Mouse (Mus musculus) hindbrain, embryonic 15.5 days (tissue): ENCODE results near the gene Slc10a7. TPM values are rescaled to one million over a fixed set of nuclear protein-coding genes. Genes with fewer than 3 reads are reported as not detected.
A peak's percentile ranks its signal among the peaks of the same experiment; 100 is the strongest.

Experiments used
- ATAC-seq: fragments of 200-750 bp; cut with Nextera tagmentation; 2 replicates; pipeline ENCODE4 v1.8.0; 2017; ENCODE audit warnings: low read depth, moderate number of reproducible peaks, moderate TSS enrichment; ENCODE audit not compliant: low FRiP score
- H3K27ac ChIP-seq: fragments of 300-500 bp; sonication (generic); replicated peaks from 2 replicates; pipeline ENCODE4 v1.5.1; 2015; ENCODE audit warnings: mild to moderate bottlenecking, inconsistent platforms
- H3K27me3 ChIP-seq: fragments of 300-500 bp; sonication (generic); 2 replicates; pipeline ENCODE4 v1.6.1; 2015; ENCODE audit warnings: control low read depth, inconsistent platforms
- H3K36me3 ChIP-seq: fragments of 300-500 bp; sonication (generic); 2 replicates; pipeline ENCODE4 v1.6.1; 2015; ENCODE audit warnings: control low read depth, inconsistent platforms
- H3K4me1 ChIP-seq: fragments of 300-500 bp; sonication (generic); replicated peaks from 2 replicates; pipeline ENCODE4 v1.6.1; 2015; ENCODE audit warnings: control low read depth, inconsistent platforms
- H3K4me2 ChIP-seq: fragments of 300-500 bp; sonication (generic); 2 replicates; pipeline ENCODE4 v1.6.1; 2015; ENCODE audit warnings: moderate library complexity, mild to moderate bottlenecking, inconsistent platforms
- H3K4me3 ChIP-seq: fragments of 300-500 bp; sonication (generic); 2 replicates; pipeline ENCODE4 v1.5.1; 2015; ENCODE audit warnings: mild to moderate bottlenecking, inconsistent platforms
- H3K9ac ChIP-seq: fragments of 300-500 bp; sonication (generic); 2 replicates; pipeline ENCODE4 v1.6.1; 2015; ENCODE audit warnings: inconsistent platforms
- H3K9me3 ChIP-seq: fragments of 300-500 bp; sonication (generic); 2 replicates; pipeline ENCODE4 v1.6.1; 2016; ENCODE audit warnings: control low read depth, inconsistent platforms
- WGBS: fragments of 180-500 bp; shearing (Covaris S2); methylation state at CpG from one replicate; pipeline ENCODE4 v1.1.7; 2015; 5-methylcytosine and 5-hydroxymethylcytosine counted together
- polyA plus RNA-seq: library from polyadenylated mRNA; unstranded; fragments of >200 nt; fragmentation: Nextera tagmentation; extraction: Ambion mirVana; gene quantifications from 2 replicates; pipeline ENCODE4 v1.2.1, GENCODE M21; 2015

Gene Slc10a7
- polyA plus RNA-seq, 1 experiment from 2014 or later = 11.9 TPM

DNA sequence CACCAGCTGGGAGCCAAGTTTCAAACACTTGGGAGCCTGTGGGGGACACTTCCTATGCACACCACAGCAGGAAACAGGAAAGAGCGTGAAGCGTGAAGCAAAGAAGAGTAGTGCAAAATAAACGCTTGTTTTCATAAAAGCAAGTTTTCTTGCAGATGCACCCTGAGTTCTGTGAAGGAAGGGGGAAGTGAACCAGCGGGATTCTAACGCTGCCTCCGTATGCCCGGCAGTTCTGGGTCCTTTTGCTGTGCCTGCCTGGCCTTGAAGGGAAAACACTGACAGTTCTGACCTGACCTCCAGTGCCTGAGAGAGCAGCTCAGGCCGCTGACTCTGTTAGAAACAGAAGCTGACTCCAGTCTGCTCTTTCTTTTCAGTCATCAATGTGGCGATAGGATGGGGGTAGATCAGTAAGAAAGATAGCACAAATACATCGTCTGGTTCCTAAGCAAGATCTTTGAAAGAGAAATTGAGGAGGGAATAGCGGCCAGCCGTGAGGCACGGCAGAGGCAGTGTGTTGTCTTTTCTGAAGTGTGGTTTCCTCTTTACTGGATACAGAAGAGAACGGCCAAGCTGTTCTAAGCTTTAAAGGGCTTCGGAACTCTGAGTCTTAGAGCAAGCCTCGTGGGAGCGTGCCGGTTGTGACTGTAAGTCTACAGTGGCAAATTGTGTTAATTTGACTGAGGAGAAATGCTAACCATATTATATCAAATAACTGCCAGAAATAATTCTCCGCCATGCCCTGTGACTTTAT, 121.4 kb downstream of the Slc10a7 start:
- Histone ChIP-seq H3K4me1 (peaks cover 13% of the 10 kb centered on the region), H3K27me3 (no peaks in the 10 kb centered on the region), H3K27ac (0 out of 2 replicates have a peak overlapping the region, but pooled peaks have one; percentile 42), H3K9me3 (no peaks in the 10 kb centered on the region), H3K4me3 (no peak overlapping the region), H3K36me3 (no peaks in the 10 kb centered on the region), H3K9ac (no peak overlapping the region), H3K4me2 (no peak overlapping the region)
- no peak for ATAC-seq
- WGBS = 46% methylated on average over 19 of the region's 19 CpGs

DNA sequence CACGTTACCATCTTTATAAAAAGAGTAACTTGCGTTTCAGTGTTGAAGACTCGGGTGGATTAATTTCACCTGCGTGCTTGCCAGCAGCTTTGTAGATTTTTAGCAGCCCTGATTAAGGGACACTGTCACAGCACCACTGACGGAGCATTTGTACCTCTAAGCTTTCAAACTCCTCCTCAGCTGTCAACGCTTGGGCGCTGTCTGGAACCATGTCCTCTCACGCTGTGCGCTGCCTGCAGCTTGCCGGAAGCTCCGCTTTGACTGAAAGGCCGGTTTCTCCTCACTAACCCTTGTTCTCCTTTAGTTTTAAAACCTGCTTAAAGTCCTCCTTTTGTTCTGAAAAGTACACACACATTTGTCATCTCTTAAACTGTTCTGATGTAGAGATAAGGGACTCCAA, 123.9 kb downstream of the Slc10a7 start:
- no peak for ATAC-seq

DNA sequence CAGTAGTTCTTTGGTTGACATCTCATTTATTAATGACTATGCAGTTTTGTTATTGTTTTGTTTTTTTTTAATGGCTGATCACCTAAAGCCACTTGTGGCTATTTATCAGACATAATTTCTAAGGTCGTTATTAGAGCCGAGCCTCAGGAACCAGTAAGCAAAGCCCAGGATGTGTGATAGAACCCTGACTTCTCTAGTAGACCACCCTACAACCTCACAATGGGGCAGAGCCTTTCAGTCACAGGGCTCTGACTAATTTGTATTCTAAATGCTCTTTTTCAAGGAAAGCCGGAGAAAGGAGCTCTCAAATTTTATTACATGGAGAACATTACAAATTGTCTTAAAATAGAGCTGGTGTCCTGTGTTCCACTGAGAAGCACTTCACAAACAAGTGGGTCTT, 124.9 kb downstream of the Slc10a7 start:
- Histone ChIP-seq H3K4me2 (peak overlapping the region; percentile 39; the same call in 1 of the 2 replicates), H3K27me3 (no peaks in the 10 kb centered on the region), H3K4me3 (no peak overlapping the region), H3K27ac (no peak overlapping the region), H3K9ac (no peak overlapping the region), H3K4me1 (peaks cover 13% of the 10 kb centered on the region), H3K36me3 (no peaks in the 10 kb centered on the region), H3K9me3 (no peaks in the 10 kb centered on the region)
- WGBS = 58% methylated on average over 3 of the region's 3 CpGs
- peak; percentile 29; the same call in 1 of the 2 replicates for ATAC-seq

More for the DNA sequence above, 123.9 kb downstream of the Slc10a7 start:
- Histone ChIP-seq H3K27me3 (no peaks in the 10 kb centered on the region), H3K4me1 (peaks cover 13% of the 10 kb centered on the region), H3K36me3 (no peaks in the 10 kb centered on the region), H3K9ac (no peak overlapping the region), H3K9me3 (no peaks in the 10 kb centered on the region), H3K27ac (no peak overlapping the region), H3K4me2 (no peak overlapping the region), H3K4me3 (no peak overlapping the region)
- 30% methylated on average over 12 of the region's 12 CpGs for WGBS

DNA sequence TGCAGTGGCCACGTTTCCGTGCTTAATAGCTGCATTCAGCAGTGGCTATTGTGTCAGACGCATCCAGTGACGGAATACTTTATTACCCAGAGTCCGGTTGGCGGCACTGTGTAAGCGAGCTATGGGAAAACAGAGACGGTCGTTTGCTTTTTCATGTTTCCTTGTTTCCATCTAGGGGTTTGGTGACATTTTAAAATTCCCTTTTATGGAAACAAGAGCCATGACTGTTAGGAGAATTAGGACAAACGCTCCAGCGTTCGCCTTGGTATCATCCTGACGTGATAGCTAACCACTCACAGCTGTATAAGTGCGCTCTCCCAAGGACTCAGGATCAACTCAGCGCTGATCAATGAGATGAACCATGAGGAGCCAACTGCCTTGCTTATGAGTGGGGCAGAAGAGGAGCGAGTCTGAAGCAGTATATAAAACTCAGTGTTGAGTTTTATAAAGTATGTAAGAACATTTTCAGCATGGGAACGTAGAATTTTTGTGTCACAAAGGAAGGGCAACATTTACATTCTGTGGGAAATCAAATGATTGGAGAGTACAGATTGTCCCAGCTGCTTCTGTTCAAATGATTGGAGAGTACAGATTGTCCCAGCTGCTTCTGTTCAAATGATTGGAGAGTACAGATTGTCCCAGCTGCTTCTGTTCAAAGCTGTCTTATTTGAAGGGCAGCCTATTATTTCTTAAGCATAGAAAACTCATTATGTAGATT, 125.5 kb downstream of the Slc10a7 start:
- H3K9me3 ChIP-seq = no peaks in the 10 kb centered on the region
- peak overlapping the region; percentile 39 for H3K4me2 ChIP-seq
- H3K4me1 ChIP-seq = peaks cover 13% of the 10 kb centered on the region
- no peak overlapping the region for H3K27ac ChIP-seq
- no peak overlapping the region for H3K9ac ChIP-seq
- ATAC-seq = peak; percentile 77
- 33% methylated on average over 17 of the region's 17 CpGs for WGBS
- 0 out of 2 replicates have a peak overlapping the region, but pooled peaks have one; percentile 4 for H3K4me3 ChIP-seq
- no peaks in the 10 kb centered on the region for H3K36me3 ChIP-seq
- no peaks in the 10 kb centered on the region for H3K27me3 ChIP-seq

DNA sequence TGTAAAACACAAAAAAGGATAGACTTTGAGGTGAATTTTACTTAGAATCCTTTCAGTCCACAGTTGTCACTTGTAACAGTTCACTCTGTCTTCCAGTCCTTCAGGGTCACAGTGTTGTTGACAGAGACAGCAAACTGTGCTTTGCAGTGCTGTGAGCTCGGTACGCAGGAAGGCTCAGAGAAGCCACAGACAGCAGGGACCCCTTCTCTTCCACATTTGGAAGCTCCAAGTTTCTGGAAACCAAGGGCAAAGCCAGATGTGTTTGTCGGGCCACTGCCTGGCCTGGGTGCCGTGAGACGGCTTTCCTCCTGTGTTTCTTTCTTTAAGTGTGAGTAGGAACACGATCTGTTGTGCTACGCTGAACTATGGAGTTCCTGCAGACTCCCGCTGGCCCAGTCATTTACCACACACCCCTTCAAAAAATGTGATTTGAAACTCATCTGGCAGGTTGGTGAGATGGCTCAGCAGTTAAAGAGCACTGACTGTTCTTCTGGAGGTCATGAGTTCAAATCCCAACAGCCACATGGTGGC, 126.2 kb downstream of the Slc10a7 start:
- no peaks in the 10 kb centered on the region for H3K9me3 ChIP-seq
- H3K4me3 ChIP-seq = no peak overlapping the region
- whole genome bisulfite sequencing = 63% methylated on average over 8 of the region's 8 CpGs
- no peak overlapping the region for H3K27ac ChIP-seq
- no peak for ATAC-seq
- H3K4me2 ChIP-seq = no peak overlapping the region
- H3K27me3 ChIP-seq = no peaks in the 10 kb centered on the region
- H3K4me1 ChIP-seq = peaks cover 12% of the 10 kb centered on the region
- H3K36me3 ChIP-seq = no peaks in the 10 kb centered on the region
- no peak overlapping the region for H3K9ac ChIP-seq

DNA sequence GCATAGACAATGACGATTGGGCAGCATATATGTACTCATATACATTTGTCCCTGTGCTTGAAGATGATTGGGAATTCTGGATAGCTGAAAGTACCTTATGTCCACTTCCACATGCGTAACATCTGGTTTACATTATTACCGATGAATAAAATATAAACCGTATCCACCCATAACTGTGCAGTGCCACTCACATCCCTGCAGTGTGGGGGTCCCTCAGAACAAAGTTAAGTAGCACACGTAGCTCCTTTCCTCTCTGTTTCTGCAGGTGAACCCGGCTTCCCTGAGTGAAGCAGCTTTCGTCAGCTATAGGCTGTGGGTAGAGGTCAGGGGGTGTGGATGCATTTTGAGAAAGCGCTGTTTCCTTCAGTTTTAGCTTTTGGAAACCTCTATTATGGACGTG, 132.8 kb downstream of the Slc10a7 start:
- Histone ChIP-seq H3K27ac (no peak overlapping the region), H3K4me1 (no peaks in the 10 kb centered on the region), H3K4me3 (no peak overlapping the region), H3K36me3 (no peaks in the 10 kb centered on the region), H3K9me3 (0 out of 2 replicates have a peak, but pooled peaks cover 4% of the 10 kb centered on the region), H3K4me2 (no peak overlapping the region), H3K27me3 (no peaks in the 10 kb centered on the region), H3K9ac (no peak overlapping the region)
- WGBS = 87% methylated on average over 9 of the region's 9 CpGs
- no peak for ATAC-seq

DNA sequence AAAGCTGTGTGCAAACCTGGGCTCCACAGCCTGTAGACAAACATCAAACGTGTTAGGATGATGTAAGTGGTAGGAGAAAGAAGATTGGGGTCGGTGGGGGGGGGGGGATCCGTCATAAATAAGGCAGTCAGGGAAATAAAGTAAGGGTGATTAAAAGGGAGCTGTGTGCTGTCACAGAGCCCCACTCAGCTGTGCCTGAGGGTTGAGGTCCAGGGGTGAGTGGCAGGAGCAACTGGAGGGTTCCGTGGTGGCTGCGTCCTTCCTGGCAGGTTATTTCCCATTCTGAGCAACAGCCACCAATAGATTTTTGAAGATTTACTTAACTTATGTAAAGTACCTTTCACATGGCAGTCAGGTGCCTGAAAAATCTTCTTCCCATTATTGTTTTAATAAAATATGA, 133.2 kb downstream of the Slc10a7 start:
- no peak overlapping the region for H3K9ac ChIP-seq
- 80% methylated on average over 5 of the region's 5 CpGs for WGBS
- ATAC-seq = no peak

DNA sequence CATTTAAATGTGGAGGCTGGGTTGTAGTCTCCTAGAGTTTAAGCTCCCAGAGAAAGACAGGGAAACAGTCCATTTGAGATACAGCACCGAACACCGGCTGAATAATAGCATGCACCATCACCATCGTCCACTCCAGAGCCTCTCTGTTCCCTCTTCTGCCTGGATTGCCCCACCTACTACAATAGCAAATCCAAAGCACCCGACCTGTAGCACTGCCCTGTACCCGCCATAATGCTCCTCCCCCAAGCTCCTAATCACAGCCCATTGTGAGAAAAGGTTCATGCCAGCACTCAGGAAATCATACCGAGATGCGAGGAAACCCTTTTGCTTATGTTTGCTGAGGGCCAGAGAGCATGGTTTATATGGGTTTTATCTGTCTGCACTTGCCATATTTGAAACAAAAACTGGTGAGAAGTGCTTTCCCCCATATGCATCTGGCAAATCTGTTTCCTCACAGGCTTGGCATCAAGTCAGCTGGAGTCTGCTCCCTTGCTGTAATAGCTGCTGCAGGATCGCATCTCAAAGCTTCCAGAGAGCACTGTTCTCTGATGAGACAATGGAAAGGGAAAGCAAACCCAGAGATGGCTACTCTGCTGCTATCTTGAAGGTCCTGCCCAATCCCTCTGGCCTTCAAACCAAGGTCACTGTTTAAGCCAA, 138.0 kb downstream of the Slc10a7 start:
- H3K27me3 ChIP-seq = no peaks in the 10 kb centered on the region
- H3K4me2 ChIP-seq = no peak overlapping the region
- 0 out of 2 replicates have a peak, but pooled peaks cover 4% of the 10 kb centered on the region for H3K9me3 ChIP-seq
- no peak overlapping the region for H3K27ac ChIP-seq
- H3K4me3 ChIP-seq = no peak overlapping the region
- ATAC-seq = no peak
- H3K36me3 ChIP-seq = no peaks in the 10 kb centered on the region
- no peak overlapping the region for H3K9ac ChIP-seq
- WGBS = 61% methylated on average over 8 of the region's 8 CpGs
- H3K4me1 ChIP-seq = no peaks in the 10 kb centered on the region

More for the DNA sequence above, 133.2 kb downstream of the Slc10a7 start:
- Histone ChIP-seq H3K27ac (no peak overlapping the region), H3K9me3 (0 out of 2 replicates have a peak, but pooled peaks cover 4% of the 10 kb centered on the region), H3K27me3 (no peaks in the 10 kb centered on the region), H3K4me3 (no peak overlapping the region), H3K4me1 (no peaks in the 10 kb centered on the region), H3K36me3 (no peaks in the 10 kb centered on the region), H3K4me2 (no peak overlapping the region)

DNA sequence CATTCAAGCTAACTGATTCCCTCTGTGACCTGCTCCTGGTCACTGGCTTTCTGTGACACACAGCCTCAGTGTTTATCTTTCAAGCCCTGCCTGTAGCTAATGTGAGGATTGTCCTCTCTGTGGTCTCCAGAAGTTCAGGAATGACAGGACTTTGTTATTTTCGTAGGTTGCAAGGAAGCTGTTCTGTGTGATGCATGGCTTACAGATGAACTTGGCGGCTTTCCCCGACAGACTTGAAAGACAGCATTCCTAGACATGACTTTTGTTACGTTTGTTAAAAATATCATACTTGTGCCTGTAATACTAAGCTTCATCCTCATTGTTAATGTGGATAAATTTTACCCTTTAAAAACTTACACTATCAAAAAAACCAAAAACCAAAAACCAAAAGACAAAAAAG, 138.7 kb downstream of the Slc10a7 start:
- Histone ChIP-seq H3K27me3 (no peaks in the 10 kb centered on the region), H3K9me3 (0 out of 2 replicates have a peak, but pooled peaks cover 4% of the 10 kb centered on the region), H3K4me3 (no peak overlapping the region), H3K9ac (no peak overlapping the region), H3K4me1 (no peaks in the 10 kb centered on the region; the same call in 1 of the 2 replicates), H3K36me3 (no peaks in the 10 kb centered on the region), H3K27ac (no peak overlapping the region), H3K4me2 (no peak overlapping the region)
- WGBS = 75% methylated on average over 4 of the region's 4 CpGs
- no peak for ATAC-seq

DNA sequence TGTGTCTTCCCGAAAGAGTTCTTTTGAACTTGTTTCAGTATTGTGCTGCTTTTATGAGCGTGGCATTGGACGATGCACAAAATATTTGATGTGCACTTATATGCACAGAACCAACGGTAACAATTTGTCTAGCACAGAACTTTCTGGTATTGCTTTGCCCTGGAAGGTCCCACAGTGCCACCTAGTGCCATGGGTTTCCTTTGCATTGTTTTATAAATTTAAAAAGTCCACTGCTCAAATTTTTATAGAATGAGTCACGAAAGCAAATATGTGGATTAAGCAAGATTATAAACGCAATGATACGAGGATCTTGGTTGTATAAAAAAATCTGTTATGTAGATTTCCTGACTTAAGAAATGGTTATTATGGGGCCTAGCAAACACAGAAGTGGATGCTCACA, 139.8 kb downstream of the Slc10a7 start:
- 0 out of 2 replicates have a peak, but pooled peaks cover 4% of the 10 kb centered on the region for H3K9me3 ChIP-seq
- no peak for ATAC-seq
- no peak overlapping the region for H3K4me3 ChIP-seq
- 45% methylated on average over 7 of the region's 7 CpGs for WGBS
- H3K4me1 ChIP-seq = no peaks in the 10 kb centered on the region; the same call in 1 of the 2 replicates
- H3K36me3 ChIP-seq = no peaks in the 10 kb centered on the region
- no peak overlapping the region for H3K27ac ChIP-seq
- no peak overlapping the region for H3K9ac ChIP-seq
- no peak overlapping the region for H3K4me2 ChIP-seq
- no peaks in the 10 kb centered on the region for H3K27me3 ChIP-seq

DNA sequence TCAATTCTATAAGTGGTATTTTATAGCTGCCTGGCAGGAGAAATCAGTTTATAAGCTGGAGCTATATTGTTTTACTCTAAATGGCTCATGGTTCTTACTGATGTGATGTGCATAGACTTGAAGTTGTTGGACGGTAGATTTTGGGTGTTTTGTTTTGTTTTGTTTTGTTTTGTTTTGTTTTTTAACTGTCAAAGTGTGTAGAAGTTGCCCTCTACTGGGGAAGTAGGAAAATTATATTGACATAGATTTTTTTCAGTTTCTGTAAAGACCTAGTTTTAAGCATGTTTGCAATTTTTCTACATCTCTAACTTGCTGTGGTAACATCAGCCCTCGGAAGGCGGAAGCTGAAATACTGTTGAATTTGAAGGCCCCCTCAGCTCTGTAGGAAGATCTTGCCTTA, 142.5 kb downstream of the Slc10a7 start:
- no peak overlapping the region for H3K9ac ChIP-seq
- no peak overlapping the region for H3K4me2 ChIP-seq
- no peak for ATAC-seq
- H3K27ac ChIP-seq = no peak overlapping the region
- H3K36me3 ChIP-seq = no peaks in the 10 kb centered on the region
- no peaks in the 10 kb centered on the region for H3K9me3 ChIP-seq
- no peak overlapping the region for H3K4me3 ChIP-seq
- no peaks in the 10 kb centered on the region for H3K27me3 ChIP-seq
- H3K4me1 ChIP-seq = no peaks in the 10 kb centered on the region; the same call in 1 of the 2 replicates
- whole genome bisulfite sequencing = 76% methylated on average over 3 of the region's 3 CpGs
